Mouse (Mus musculus) layer of hippocampus, adult 9-11 months (tissue): ENCODE measurements around the gene Nyx.
A peak's percentile ranks its signal among the peaks of the same experiment; 100 is the strongest.

Source experiments
- DNase-seq: peaks from one replicate; pipeline ENCODE4 v3.0.0; 2022

Nyx gene

GRCm38 (mm10) chrX:13494892-13495703, 29.2 kb downstream of the Nyx start:
- DNase-seq, result no peak

- no peak for DNase-seq
Observed at GRCm38 (mm10) chrX:13500284-13500683, 34.4 kb downstream of the Nyx start.

- DNase-seq, result peak; percentile 36
Observed at GRCm38 (mm10) chrX:13502862-13503375, 37.0 kb downstream of the Nyx start.

- DNase-seq, result no peak
Observed at GRCm38 (mm10) chrX:13504389-13504788, 38.5 kb downstream of the Nyx start.

GRCm38 (mm10) chrX:13506376-13506775, 40.5 kb downstream of the Nyx start:
- DNase-seq, result no peak

GRCm38 (mm10) chrX:13513127-13513526, 47.2 kb downstream of the Nyx start:
- no peak for DNase-seq

GRCm38 (mm10) chrX:13513864-13514263, 48.0 kb downstream of the Nyx start:
- DNase-seq, result no peak

- DNase-seq, result no peak
Observed at GRCm38 (mm10) chrX:13516451-13516850, 50.5 kb downstream of the Nyx start.

- DNase-seq, result no peak
Observed at GRCm38 (mm10) chrX:13518019-13518418, 52.1 kb downstream of the Nyx start.

GRCm38 (mm10) chrX:13518781-13519407, 53.0 kb downstream of the Nyx start:
- no peak for DNase-seq

- DNase-seq, result no peak
Observed at GRCm38 (mm10) chrX:13519408-13519783, 53.5 kb downstream of the Nyx start.

GRCm38 (mm10) chrX:13520566-13520965, 54.7 kb downstream of the Nyx start:
- DNase-seq, result no peak

- DNase-seq, result no peak
Observed at GRCm38 (mm10) chrX:13521288-13521687, 55.4 kb downstream of the Nyx start.
